Mouse (Mus musculus): ENCODE data around the gene Lama2.

GRCm38 (mm10) chr10:27005716-27006115 lies 613.8 kb downstream of the Lama2 start:
- no peak for TF ChIP-seq CTCF (IDR thresholded peaks at IDR 0.05)
- TF ChIP-seq POLR2A (IDR thresholded peaks at IDR 0.05; ENCODE audit: insufficient read depth, low read depth, low read length): no peak
- no peak for TF ChIP-seq EP300 (IDR thresholded peaks at IDR 0.05; ENCODE audit: insufficient read depth, low read depth, low read length)

Measured in heart, adult 2 months (tissue).